Mouse (Mus musculus) lung, embryonic 16.5 days (tissue): ENCODE measurements at regions not wholly inside any gene's neighbourhood (a gene's known extent, or its start where the extent isn't known, plus 50 kb on each side); places are given as distances from the start of the nearest gene placed in this dataset.

Experiments used
- ATAC-seq: fragments of 200-750 bp; cut with Nextera tagmentation; 2 replicates; pipeline ENCODE4 v1.8.0; 2017; ENCODE audit warnings: low read depth, mild to moderate bottlenecking, moderate library complexity
- H3K27ac ChIP-seq: fragments of 300-500 bp; sonication (generic); 2 replicates; pipeline ENCODE4 v1.5.1; 2014; ENCODE audit warnings: mild to moderate bottlenecking, control low read depth, low read length
- H3K27me3 ChIP-seq: fragments of 300-500 bp; sonication (generic); 2 replicates; pipeline ENCODE4 v1.6.1; 2014; ENCODE audit warnings: low read depth, low read length, mixed read lengths; ENCODE audit not compliant: control insufficient read depth, insufficient read depth
- H3K36me3 ChIP-seq: fragments of 300-500 bp; sonication (generic); 2 replicates; pipeline ENCODE4 v1.6.1; 2014; ENCODE audit warnings: low read length; ENCODE audit not compliant: control insufficient read depth, insufficient read depth
- H3K4me1 ChIP-seq: fragments of 300-500 bp; sonication (generic); replicated peaks from 2 replicates; pipeline ENCODE4 v1.6.1; 2014; ENCODE audit warnings: low read length, mixed read lengths; ENCODE audit not compliant: control insufficient read depth, insufficient read depth
- H3K4me2 ChIP-seq: fragments of 300-500 bp; sonication (generic); 2 replicates; pipeline ENCODE4 v1.6.1; 2014; ENCODE audit warnings: low read depth, low read length, control low read depth
- H3K4me3 ChIP-seq: fragments of 300-500 bp; sonication (generic); 2 replicates; pipeline ENCODE4 v1.5.1; 2014; ENCODE audit warnings: mild to moderate bottlenecking, low read length, control low read depth
- H3K9ac ChIP-seq: fragments of 300-500 bp; sonication (generic); 2 replicates; pipeline ENCODE4 v1.6.1; 2014; ENCODE audit warnings: low read length, control low read depth
- H3K9me3 ChIP-seq: fragments of 300-500 bp; sonication (generic); 2 replicates; pipeline ENCODE4 v1.6.1; 2016; ENCODE audit warnings: low read length; ENCODE audit not compliant: control insufficient read depth
- WGBS: fragments of 180-500 bp; shearing (Covaris S2); extraction: QIAGEN DNeasy Blood & Tissue Kit; methylation state at CpG from one replicate; pipeline ENCODE4 v1.1.7; 2014; 5-methylcytosine and 5-hydroxymethylcytosine counted together

- no peaks in the 10 kb centered on the region for H3K9me3 ChIP-seq
- WGBS, result 54% methylated on average over 3 of the region's 3 CpGs
- H3K27me3 ChIP-seq, result no peaks in the 10 kb centered on the region
- H3K9ac ChIP-seq, result no peak overlapping the region
- H3K4me1 ChIP-seq, result no peaks in the 10 kb centered on the region
- H3K36me3 ChIP-seq, result no peaks in the 10 kb centered on the region
- H3K27ac ChIP-seq, result no peak overlapping the region
- H3K4me3 ChIP-seq, result no peak overlapping the region
- no peak for ATAC-seq
- H3K4me2 ChIP-seq, result no peak overlapping the region
Measured at GRCm38 (mm10) chr5:100249757-100250156, 90.1 kb upstream of the Tmem150c start.

GRCm38 (mm10) chr5:100248611-100249010, 89.0 kb upstream of the Tmem150c start:
- no peak overlapping the region for H3K27ac ChIP-seq
- no peaks in the 10 kb centered on the region for H3K4me1 ChIP-seq
- H3K36me3 ChIP-seq, result no peaks in the 10 kb centered on the region
- H3K9me3 ChIP-seq, result no peaks in the 10 kb centered on the region
- no peak overlapping the region for H3K4me2 ChIP-seq
- no peak overlapping the region for H3K9ac ChIP-seq
- no peak overlapping the region for H3K4me3 ChIP-seq
- ATAC-seq, result no peak
- no peaks in the 10 kb centered on the region for H3K27me3 ChIP-seq
- 59% methylated on average over 5 of the region's 5 CpGs for WGBS

DNA sequence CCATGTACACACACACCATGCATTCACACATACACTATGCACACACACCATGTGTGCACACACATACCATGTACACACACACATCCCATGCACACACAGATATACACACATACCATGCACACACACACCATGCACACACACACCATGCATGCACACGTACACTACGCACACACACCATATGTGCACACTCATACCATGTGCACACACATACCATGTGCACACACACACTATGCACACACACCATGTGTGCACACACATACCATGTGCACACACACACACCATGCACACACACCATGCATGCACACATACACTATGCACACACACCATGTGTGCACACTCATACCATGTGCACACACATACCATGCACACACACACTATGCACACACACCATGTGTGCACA, 87.1 kb upstream of the Tmem150c start:
- Histone ChIP-seq H3K27ac (no peak overlapping the region), H3K4me3 (no peak overlapping the region), H3K27me3 (no peaks in the 10 kb centered on the region), H3K9me3 (0 out of 2 replicates have a peak, but pooled peaks cover 1% of the 10 kb centered on the region), H3K9ac (no peak overlapping the region), H3K4me2 (no peak overlapping the region), H3K4me1 (no peaks in the 10 kb centered on the region), H3K36me3 (no peaks in the 10 kb centered on the region)
- 98% methylated on average over 2 of the region's 2 CpGs for WGBS
- ATAC-seq, result no peak

- H3K9me3 ChIP-seq, result 0 out of 2 replicates have a peak, but pooled peaks cover 3% of the 10 kb centered on the region
- no peaks in the 10 kb centered on the region for H3K4me1 ChIP-seq
- no peak overlapping the region for H3K4me2 ChIP-seq
- WGBS, result 39% methylated on average over 3 of the region's 3 CpGs
- no peak for ATAC-seq
- no peak overlapping the region for H3K4me3 ChIP-seq
- no peaks in the 10 kb centered on the region for H3K36me3 ChIP-seq
- no peak overlapping the region for H3K9ac ChIP-seq
- H3K27me3 ChIP-seq, result no peaks in the 10 kb centered on the region
- H3K27ac ChIP-seq, result no peak overlapping the region
Measured at GRCm38 (mm10) chr5:100244811-100245210, 85.2 kb upstream of the Tmem150c start.

- Histone ChIP-seq H3K36me3 (no peaks in the 10 kb centered on the region), H3K4me2 (no peak overlapping the region), H3K27me3 (no peaks in the 10 kb centered on the region), H3K9me3 (0 out of 2 replicates have a peak, but pooled peaks cover 3% of the 10 kb centered on the region), H3K4me1 (no peaks in the 10 kb centered on the region), H3K27ac (no peak overlapping the region), H3K9ac (no peak overlapping the region), H3K4me3 (no peak overlapping the region)
- ATAC-seq, result no peak
- WGBS, result 70% methylated on average over 6 of the region's 6 CpGs
Measured at GRCm38 (mm10) chr5:100240876-100241275, 81.3 kb upstream of the Tmem150c start.

- no peak for ATAC-seq
Measured at GRCm38 (mm10) chr5:100239632-100240031, 80.0 kb upstream of the Tmem150c start.

DNA sequence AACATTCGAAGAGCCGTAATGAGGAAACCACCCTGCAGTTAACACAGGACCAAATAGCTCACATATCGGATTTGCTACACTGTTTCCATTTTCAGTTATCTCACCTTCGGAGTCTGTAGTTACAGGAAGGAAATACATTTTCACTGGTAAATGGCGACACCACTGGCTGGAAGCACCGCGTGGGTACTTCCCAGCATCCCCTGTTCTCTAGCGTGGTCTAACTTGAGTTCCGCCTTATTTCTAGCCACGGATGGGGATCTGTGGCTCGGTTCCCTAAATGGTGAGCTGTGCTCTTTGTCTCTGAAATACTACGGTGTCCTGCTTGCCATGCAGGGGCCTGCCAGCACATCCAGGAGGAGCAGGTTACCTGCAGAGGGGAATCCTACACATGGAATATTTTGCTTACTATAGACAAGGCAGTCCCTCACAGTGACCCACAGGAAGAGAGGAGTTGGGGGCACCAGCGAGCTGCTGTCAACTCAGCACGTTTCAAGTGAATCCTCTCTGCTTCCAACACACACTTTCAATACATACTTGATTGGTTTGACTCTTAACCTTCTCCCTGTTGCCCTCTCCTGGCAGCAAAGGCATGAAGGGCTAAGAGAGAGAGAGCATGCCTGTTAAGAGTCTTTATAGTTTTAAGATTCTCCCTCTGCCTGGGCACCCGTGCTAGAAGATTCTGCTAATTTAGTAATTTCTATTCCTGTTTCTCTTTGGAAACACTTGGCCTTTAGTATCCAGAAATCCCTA, 78.9 kb upstream of the Tmem150c start:
- Histone ChIP-seq H3K4me3 (no peak overlapping the region), H3K4me2 (no peak overlapping the region), H3K9me3 (0 out of 2 replicates have a peak, but pooled peaks cover 3% of the 10 kb centered on the region), H3K36me3 (no peaks in the 10 kb centered on the region), H3K4me1 (no peaks in the 10 kb centered on the region), H3K27ac (no peak overlapping the region), H3K9ac (no peak overlapping the region), H3K27me3 (no peaks in the 10 kb centered on the region)
- WGBS, result 78% methylated on average over 15 of the region's 15 CpGs
- no peak for ATAC-seq

More at GRCm38 (mm10) chr5:100239632-100240031, 80.0 kb upstream of the Tmem150c start:
- no peaks in the 10 kb centered on the region for H3K27me3 ChIP-seq
- no peak overlapping the region for H3K4me3 ChIP-seq
- no peak overlapping the region for H3K9ac ChIP-seq
- 61% methylated on average over 7 of the region's 7 CpGs for WGBS
- H3K4me1 ChIP-seq, result no peaks in the 10 kb centered on the region
- H3K9me3 ChIP-seq, result 0 out of 2 replicates have a peak, but pooled peaks cover 3% of the 10 kb centered on the region
- no peak overlapping the region for H3K4me2 ChIP-seq
- no peak overlapping the region for H3K27ac ChIP-seq
- H3K36me3 ChIP-seq, result no peaks in the 10 kb centered on the region

- no peak overlapping the region for H3K27ac ChIP-seq
- 83% methylated on average over 12 of the region's 12 CpGs for WGBS
- no peak for ATAC-seq
Measured at GRCm38 (mm10) chr5:100237674-100238278, 78.2 kb upstream of the Tmem150c start.

DNA sequence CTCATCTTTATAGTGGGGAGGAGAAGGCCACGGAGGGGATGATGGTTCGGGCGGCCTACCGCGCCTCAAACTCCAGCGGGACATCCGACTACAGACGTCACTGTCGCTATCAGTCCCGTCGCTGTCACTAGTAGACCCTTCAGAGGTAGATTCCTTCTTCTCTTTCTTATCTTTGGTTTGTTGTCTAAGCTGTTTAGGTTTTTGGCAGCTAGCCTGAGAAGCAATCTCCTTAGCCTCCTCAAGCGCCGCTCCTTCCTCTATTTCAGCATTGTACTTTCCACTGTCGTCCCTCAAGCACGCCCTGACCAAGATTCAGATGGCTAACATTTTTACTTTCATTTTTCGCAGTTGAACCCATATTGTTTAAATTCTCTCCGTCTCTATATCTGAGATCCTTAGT, 76.7 kb upstream of the Tmem150c start:
- no peaks in the 10 kb centered on the region for H3K9me3 ChIP-seq
- no peak overlapping the region for H3K27ac ChIP-seq
- ATAC-seq, result no peak
- no peak overlapping the region for H3K4me2 ChIP-seq
- H3K36me3 ChIP-seq, result no peaks in the 10 kb centered on the region
- H3K9ac ChIP-seq, result no peak overlapping the region
- H3K4me3 ChIP-seq, result no peak overlapping the region
- 68% methylated on average over 17 of the region's 17 CpGs for WGBS
- H3K27me3 ChIP-seq, result no peaks in the 10 kb centered on the region
- H3K4me1 ChIP-seq, result no peaks in the 10 kb centered on the region

More at GRCm38 (mm10) chr5:100237674-100238278, 78.2 kb upstream of the Tmem150c start:
- Histone ChIP-seq H3K9me3 (0 out of 2 replicates have a peak, but pooled peaks cover 3% of the 10 kb centered on the region), H3K36me3 (no peaks in the 10 kb centered on the region), H3K27me3 (no peaks in the 10 kb centered on the region), H3K4me2 (no peak overlapping the region), H3K4me3 (no peak overlapping the region), H3K4me1 (no peaks in the 10 kb centered on the region), H3K9ac (no peak overlapping the region)
